Mouse (Mus musculus) embryo, embryonic 10.5 days (tissue): ENCODE data around the gene Fndc11.

Experiments used
- DNase-seq: peaks from one replicate; pipeline ENCODE4 v3.0.0-alpha.2; 2015; ENCODE audit warnings: low spot score

Fndc11 gene

GRCm38 (mm10) chr2:181218881-181219485 lies 830 bp upstream of the Fndc11 start:
- no peak for DNase-seq

- no peak for DNase-seq
Observed at GRCm38 (mm10) chr2:181220361-181220760, 548 bp downstream of the Fndc11 start.

DNA sequence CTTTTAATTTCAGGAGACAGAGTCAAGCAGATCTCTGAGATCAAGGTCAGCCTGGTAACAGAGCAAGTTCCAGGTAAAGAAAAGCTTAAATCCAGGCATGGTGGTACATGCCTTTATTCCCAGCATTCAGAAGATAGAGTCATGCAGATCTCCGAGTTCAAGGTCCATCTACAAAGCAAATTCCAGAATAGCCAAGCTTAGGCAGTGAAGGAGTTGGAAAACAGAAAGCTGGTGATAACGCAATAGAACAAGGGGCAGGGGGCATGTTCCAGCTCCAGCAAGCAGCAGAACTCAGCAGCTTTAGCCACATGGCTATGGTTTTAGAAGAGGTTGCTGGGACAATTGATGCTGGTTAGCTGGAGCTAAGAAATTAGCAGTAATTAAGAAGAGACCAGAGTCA lies 5.2 kb downstream of the Fndc11 start:
- DNase-seq, result no peak

- no peak for DNase-seq
Observed at GRCm38 (mm10) chr2:181227122-181227521, 7.3 kb downstream of the Fndc11 start.

DNA sequence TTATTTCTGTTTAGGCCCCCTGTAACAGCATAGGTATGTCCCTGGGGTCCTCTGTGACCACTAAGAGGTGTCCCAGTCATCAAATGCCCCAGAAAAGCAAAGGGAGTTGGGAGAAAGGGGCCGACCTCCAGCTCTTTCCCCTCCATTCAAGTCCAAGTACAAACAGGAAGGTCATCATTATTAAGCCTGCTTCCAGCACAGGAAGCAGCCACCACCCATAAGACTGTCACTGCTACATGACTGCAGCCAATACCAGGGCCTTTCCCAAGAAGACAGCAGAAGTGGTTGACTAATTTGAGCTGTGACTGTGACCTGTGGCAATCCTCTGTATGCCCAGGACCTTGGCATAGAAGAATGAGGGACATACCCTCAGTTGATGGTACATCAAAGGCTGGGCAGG lies 8.5 kb downstream of the Fndc11 start:
- no peak for DNase-seq

DNA sequence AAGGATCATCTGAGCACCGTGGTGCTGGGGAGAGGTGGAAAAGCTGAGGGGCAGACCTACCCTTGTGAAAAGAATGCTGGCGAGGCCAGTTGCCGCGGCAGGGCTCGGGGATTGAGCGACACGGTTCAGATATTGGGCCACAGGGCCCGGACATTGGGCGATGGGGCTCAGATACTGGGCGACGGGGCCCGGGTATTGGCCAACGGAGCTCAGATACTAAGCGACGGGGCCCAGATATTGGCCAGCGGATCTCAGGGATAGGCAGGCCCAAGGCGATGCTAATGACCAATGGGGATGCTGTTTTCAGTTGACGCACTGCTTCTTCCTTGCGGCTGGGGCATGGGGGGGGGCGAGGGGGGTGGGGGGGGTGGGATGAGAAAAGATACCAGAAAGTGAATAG lies 11.4 kb downstream of the Fndc11 start:
- DNase-seq, result no peak

- DNase-seq, result no peak
Observed at GRCm38 (mm10) chr2:181233443-181233842, 13.6 kb downstream of the Fndc11 start.

DNA sequence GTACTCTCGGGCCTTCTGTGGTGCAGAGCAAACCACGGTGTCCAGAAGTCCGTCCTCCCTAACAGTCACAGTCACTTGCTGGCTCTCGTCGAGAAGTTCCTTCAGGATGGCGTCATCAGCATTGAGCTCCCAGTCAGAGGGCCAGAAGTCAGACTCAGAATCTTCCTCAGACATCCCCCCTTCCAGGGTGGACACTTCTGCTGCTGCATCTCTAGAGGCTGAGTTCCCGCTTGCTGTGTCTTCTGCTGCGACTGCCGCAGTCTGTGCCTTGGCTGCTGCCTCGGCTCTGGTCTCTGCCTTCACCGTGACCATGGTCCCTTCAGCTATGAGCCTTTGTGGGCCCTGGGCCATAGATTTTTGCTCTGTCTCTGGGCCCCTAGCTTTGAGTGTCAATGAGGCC lies 14.9 kb downstream of the Fndc11 start:
- DNase-seq, result no peak

DNA sequence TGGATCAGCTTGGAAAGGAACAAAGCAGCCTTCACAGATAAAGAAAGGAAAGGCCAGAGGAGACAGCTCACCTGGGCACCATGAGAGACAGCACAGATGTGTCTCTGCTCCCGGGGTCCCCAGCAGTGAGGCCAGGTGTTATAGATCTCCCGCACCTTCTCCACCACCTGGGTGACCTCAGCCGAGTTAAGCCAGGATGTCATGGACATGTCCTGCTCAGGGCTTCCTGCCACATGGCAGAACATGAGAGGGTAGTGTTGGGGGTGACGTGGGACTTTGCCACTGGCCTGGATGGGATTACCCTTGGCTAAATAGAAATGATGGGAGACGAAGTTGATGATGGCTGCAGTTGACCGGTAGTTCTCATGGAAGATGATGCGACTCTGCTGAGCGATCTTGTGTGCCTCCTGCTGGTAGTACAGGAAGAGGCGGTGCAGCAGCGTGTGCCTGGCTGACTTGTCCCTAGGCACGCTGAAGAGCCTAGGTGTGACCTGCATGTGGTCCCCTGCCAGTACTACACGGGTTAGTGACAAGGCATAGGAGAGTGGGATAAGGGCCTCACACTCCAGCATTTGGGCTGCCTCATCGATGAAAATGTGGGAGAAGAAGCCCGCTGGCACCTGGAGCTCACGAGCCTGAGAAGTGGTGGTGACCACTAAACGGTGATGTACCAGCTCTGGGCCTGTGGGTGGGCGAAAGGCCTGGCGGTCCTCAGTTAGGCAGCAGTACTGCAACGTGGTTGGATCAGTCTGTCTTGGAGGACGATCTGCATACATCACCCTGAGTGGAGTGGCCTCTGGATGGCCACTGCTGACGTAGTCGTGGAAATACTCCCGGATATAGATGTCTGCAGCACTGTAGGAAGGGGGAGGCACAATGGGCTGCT lies 16.1 kb downstream of the Fndc11 start:
- DNase-seq, result no peak

GRCm38 (mm10) chr2:181237251-181238014 lies 17.6 kb downstream of the Fndc11 start:
- no peak for DNase-seq

- no peak for DNase-seq
Observed at GRCm38 (mm10) chr2:181238091-181238610, 18.3 kb downstream of the Fndc11 start.

DNA sequence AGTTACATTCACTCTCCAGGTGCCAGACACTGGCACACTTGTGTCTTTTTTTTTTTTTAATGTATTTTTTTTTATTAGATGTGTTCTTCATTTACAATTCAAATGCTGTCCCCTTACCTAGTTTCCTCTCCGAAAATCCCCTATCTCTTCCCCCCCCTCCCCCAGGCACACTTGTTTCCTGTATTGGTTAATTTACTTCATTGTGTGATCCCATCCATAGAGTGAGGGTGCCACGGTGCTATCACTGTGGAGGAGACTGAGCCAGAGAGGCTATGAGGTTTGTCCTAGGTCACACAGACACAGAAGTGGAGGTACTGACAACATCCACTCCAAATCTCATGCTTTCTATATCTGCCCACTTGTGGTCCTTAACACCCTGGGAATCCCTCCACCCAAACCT lies 19.0 kb downstream of the Fndc11 start:
- no peak for DNase-seq

GRCm38 (mm10) chr2:181239261-181239660 lies 19.4 kb downstream of the Fndc11 start:
- no peak for DNase-seq

DNA sequence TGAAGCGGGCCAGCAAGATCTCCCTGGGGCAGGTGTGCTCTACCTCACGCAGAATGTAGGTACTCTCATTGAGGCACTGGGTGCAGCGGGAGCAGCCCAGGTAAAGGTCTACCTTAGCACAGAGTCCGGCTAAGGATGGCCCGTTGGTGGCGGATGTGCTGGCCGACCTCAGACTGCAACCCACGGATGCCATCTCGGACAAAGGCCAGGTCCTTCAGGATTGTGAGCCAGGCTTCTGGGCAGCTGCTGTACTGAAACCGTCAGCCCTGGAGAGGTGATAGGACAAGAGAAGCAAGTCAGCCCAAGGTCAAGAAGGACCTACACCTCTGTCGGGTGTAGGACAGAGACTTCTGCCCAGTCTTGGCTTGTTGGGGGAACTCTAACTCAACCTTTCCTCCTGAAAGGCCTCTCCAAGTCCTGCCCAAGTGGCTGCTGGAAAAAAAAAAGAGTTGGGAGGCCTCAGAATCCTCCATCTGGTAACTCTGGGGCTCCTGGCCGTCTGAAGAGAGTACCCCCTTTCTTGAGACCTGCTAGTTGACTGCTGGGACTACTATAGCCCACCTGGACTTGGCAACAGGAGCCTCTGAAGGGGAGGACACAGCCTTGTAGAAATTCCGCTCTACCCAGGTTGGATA lies 21.1 kb downstream of the Fndc11 start:
- no peak for DNase-seq

GRCm38 (mm10) chr2:181241602-181242313 lies 21.9 kb downstream of the Fndc11 start, which contains the start of gene Helz2:
Gene Helz2, minus strand, starts transcription at chr2:181242027.
- peak; percentile 31 for DNase-seq

DNA sequence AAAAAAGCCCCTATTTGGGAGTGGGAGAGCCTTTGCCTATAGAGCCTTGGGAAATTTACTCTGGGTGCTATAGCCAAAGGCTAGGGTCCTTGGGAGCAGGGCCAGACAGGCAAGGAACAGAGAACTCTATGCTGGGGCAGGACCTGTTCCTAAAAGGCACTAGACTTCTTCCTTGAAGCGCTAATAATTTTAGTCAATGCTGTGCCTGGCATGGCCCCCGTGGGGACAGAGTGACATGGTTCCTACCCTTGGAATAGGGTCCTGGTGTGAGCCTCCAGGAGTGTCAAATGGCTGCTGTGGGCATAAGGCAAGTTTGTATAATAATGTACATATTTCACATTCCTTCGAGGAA lies 22.5 kb downstream of the Fndc11 start:
- DNase-seq, result no peak

DNA sequence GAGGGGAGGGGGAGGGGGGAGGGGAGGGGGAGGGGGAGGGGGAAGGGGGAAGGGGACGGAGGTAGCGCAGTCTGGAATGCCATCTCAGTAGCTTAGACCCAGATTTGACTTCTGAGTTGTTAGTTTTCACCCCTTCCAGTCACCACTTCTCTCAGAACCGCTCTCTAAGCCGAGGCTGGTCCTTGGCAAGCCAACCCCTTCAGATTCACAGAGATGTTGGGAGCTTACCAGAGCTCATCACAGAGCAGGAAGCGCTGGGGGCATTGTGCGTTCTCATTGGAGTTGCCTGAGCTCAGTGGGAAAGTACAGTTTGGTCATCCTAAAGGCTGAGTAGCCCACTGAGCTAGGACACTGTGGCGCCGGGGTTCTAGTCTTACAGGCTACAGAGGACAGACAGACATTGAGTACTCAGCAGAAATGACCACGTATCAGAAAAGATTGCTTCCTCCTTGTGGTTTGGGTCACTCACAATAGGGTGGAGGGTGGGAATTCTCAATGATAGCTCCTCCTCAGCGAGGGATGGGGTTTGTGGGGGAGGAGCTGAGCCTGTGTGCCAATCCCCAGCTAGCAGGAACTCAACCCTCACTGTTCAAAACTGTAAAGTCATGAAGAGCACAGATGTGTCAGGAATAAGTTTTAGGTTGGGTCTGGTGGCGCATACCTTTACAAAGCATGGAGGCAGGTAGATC lies 24.0 kb downstream of the Fndc11 start:
- peak; percentile 10 for DNase-seq

- DNase-seq, result no peak
Observed at GRCm38 (mm10) chr2:181245031-181245430, 25.2 kb downstream of the Fndc11 start.

- DNase-seq, result no peak
Observed at GRCm38 (mm10) chr2:181249217-181249616, 29.4 kb downstream of the Fndc11 start.

GRCm38 (mm10) chr2:181251841-181252240 lies 32.0 kb downstream of the Fndc11 start:
- DNase-seq, result no peak

DNA sequence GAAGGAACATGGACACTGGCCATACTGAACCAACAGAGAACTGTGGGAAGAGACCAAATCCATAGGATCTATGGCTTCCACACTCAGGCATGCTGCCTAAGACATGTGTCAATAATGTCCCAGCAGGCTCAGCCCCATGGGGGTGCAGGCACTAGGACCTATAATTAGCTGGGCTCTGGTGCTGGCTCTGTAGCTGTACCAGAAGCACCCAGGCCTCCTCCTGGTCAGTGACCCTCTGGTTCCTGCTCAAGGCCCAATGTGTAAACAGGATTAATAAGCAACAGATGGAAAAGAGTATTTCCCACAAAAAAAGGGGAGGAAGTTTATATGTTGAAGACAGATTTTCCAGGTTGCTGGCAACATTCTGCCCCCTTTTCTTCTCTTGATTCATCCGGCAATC lies 33.4 kb downstream of the Fndc11 start:
- DNase-seq, result no peak
